Mouse (Mus musculus) lung, postnatal 0 days (tissue): Measurements from ENCODE around the gene Klhl15.

Experiments
- CTCF ChIP-seq: IDR thresholded peaks from 2 replicates; pipeline ENCODE4 v1.5.1; 2016; ENCODE audit warnings: antibody characterized with exemption, mild to moderate bottlenecking
- EP300 ChIP-seq: IDR thresholded peaks from 2 replicates; pipeline ENCODE4 v1.6.1; 2016; ENCODE audit warnings: antibody characterized with exemption, mild to moderate bottlenecking, control low read depth

- TF ChIP-seq EP300, result no peak
- TF ChIP-seq CTCF, result peak; percentile 61
These were observed 49.2 kb upstream of the Klhl15 start for GRCm38 (mm10) chrX:94185156-94185555.
